Mouse (Mus musculus): ENCODE measurements at regions not wholly inside any gene's neighbourhood (a gene's known extent, or its start where the extent isn't known, plus 50 kb on each side); places are given as distances from the start of the nearest gene placed in this dataset.

- Histone ChIP-seq H3K36me3 (ENCODE audit: poor library complexity, severe bottlenecking) (no peaks in the 10 kb centered on the region), H3K9ac (no peak overlapping the region), H3K27ac (no peak overlapping the region), H3K9me3 (replicated peaks) (no peaks in the 10 kb centered on the region), H3K4me1 (no peaks in the 10 kb centered on the region), H3K4me2 (no peak overlapping the region), H3K27me3 (no peaks in the 10 kb centered on the region), H3K4me3 (no peak overlapping the region)
- no peak for ATAC-seq
Measured at GRCm38 (mm10) chr9:26060834-26061233, 579.5 kb downstream of the Eepd1 start.

- H3K36me3 ChIP-seq (ENCODE audit: poor library complexity, severe bottlenecking), result no peaks in the 10 kb centered on the region
- H3K9ac ChIP-seq, result no peak overlapping the region
- H3K9me3 ChIP-seq (replicated peaks), result no peaks in the 10 kb centered on the region
- 79% methylated on average over 2 of the region's 2 CpGs for WGBS
- H3K4me3 ChIP-seq, result no peak overlapping the region
- H3K27me3 ChIP-seq, result no peaks in the 10 kb centered on the region
- no peak overlapping the region for H3K4me2 ChIP-seq
- no peaks in the 10 kb centered on the region for H3K4me1 ChIP-seq
- no peak overlapping the region for H3K27ac ChIP-seq
- ATAC-seq, result peak; percentile 61; the same call in 1 of the 2 replicates
Measured at GRCm38 (mm10) chr9:26077057-26077456, 595.7 kb downstream of the Eepd1 start.

- H3K4me2 ChIP-seq, result no peak overlapping the region
- no peaks in the 10 kb centered on the region for H3K36me3 ChIP-seq (ENCODE audit: poor library complexity, severe bottlenecking)
- no peak overlapping the region for H3K4me3 ChIP-seq
- no peaks in the 10 kb centered on the region for H3K4me1 ChIP-seq
- H3K9ac ChIP-seq, result no peak overlapping the region
- WGBS, result 57% methylated on average over 2 of the region's 2 CpGs
- no peaks in the 10 kb centered on the region for H3K9me3 ChIP-seq (replicated peaks)
- no peaks in the 10 kb centered on the region for H3K27me3 ChIP-seq
- ATAC-seq, result no peak
- no peak overlapping the region for H3K27ac ChIP-seq
Measured at GRCm38 (mm10) chr9:26086524-26086923, 605.2 kb downstream of the Eepd1 start.

- no peak overlapping the region for H3K4me3 ChIP-seq
Measured at GRCm38 (mm10) chr9:26092061-26092687, 610.8 kb downstream of the Eepd1 start.

GRCm38 (mm10) chr9:26104136-26104535 lies 622.8 kb downstream of the Eepd1 start:
- Histone ChIP-seq H3K9ac (no peak overlapping the region), H3K4me1 (no peaks in the 10 kb centered on the region), H3K9me3 (replicated peaks) (no peaks in the 10 kb centered on the region), H3K4me2 (no peak overlapping the region), H3K27ac (no peak overlapping the region), H3K27me3 (no peaks in the 10 kb centered on the region), H3K4me3 (no peak overlapping the region), H3K36me3 (ENCODE audit: poor library complexity, severe bottlenecking) (no peaks in the 10 kb centered on the region)
- ATAC-seq, result no peak
- 69% methylated on average over 4 of the region's 4 CpGs for WGBS

More at GRCm38 (mm10) chr9:26092061-26092687, 610.8 kb downstream of the Eepd1 start:
- Histone ChIP-seq H3K9ac (no peak overlapping the region), H3K4me2 (peak overlapping the region; percentile 27), H3K27me3 (no peaks in the 10 kb centered on the region), H3K36me3 (ENCODE audit: poor library complexity, severe bottlenecking) (no peaks in the 10 kb centered on the region), H3K27ac (no peak overlapping the region), H3K4me1 (peaks cover 8% of the 10 kb centered on the region), H3K9me3 (replicated peaks) (no peaks in the 10 kb centered on the region)
- 24% methylated on average over 10 of the region's 10 CpGs for WGBS
- peak; percentile 69; the same call in 1 of the 2 replicates for ATAC-seq

GRCm38 (mm10) chr9:26121986-26122385 lies 611.5 kb upstream of the B3gat1 start:
- H3K27me3 ChIP-seq, result no peaks in the 10 kb centered on the region
- WGBS, result 86% methylated on average over 2 of the region's 2 CpGs
- ATAC-seq, result no peak

GRCm38 (mm10) chr9:26134587-26134986 lies 598.9 kb upstream of the B3gat1 start:
- Histone ChIP-seq H3K36me3 (ENCODE audit: poor library complexity, severe bottlenecking) (no peaks in the 10 kb centered on the region), H3K27me3 (no peaks in the 10 kb centered on the region), H3K4me2 (no peak overlapping the region), H3K27ac (no peak overlapping the region), H3K4me3 (no peak overlapping the region), H3K4me1 (no peaks in the 10 kb centered on the region), H3K9me3 (replicated peaks) (no peaks in the 10 kb centered on the region), H3K9ac (no peak overlapping the region)
- peak; percentile 66; the same call in 1 of the 2 replicates for ATAC-seq
- WGBS, result 62% methylated on average over 2 of the region's 2 CpGs

More at GRCm38 (mm10) chr9:26121986-26122385, 611.5 kb upstream of the B3gat1 start:
- Histone ChIP-seq H3K9ac (no peak overlapping the region), H3K4me2 (no peak overlapping the region), H3K4me3 (no peak overlapping the region), H3K4me1 (no peaks in the 10 kb centered on the region), H3K36me3 (ENCODE audit: poor library complexity, severe bottlenecking) (no peaks in the 10 kb centered on the region), H3K27ac (no peak overlapping the region), H3K9me3 (replicated peaks) (no peaks in the 10 kb centered on the region)
